Mouse (Mus musculus): ENCODE results near the gene Spats2.
"Not testable (repeated sequence)": the region's sequence is repeated elsewhere in the genome, so short reads cannot be mapped to it uniquely, and the experiment has no call there.

Spats2 gene

GRCm38 (mm10) chr15:99226090-99226489, 100.4 kb downstream of the Spats2 start:
- DNase-seq = no peak

GRCm38 (mm10) chr15:99231998-99232397, 106.3 kb downstream of the Spats2 start:
- DNase-seq = no peak

- no peak for DNase-seq
Observed at GRCm38 (mm10) chr15:99233719-99234118, 108.0 kb downstream of the Spats2 start.

- DNase-seq = no peak
Observed at GRCm38 (mm10) chr15:99234326-99235010, 108.8 kb downstream of the Spats2 start.

- no peak for DNase-seq
Observed at GRCm38 (mm10) chr15:99238006-99238405, 112.3 kb downstream of the Spats2 start.

GRCm38 (mm10) chr15:99240129-99240528, 114.4 kb downstream of the Spats2 start:
- no peak for DNase-seq

GRCm38 (mm10) chr15:99241249-99241648, 115.5 kb downstream of the Spats2 start:
- DNase-seq = no peak

- DNase-seq = no peak
Observed at GRCm38 (mm10) chr15:99242045-99242444, 116.3 kb downstream of the Spats2 start.

- DNase-seq = not testable (repeated sequence)
Observed at GRCm38 (mm10) chr15:99246736-99247135, 121.0 kb downstream of the Spats2 start.

GRCm38 (mm10) chr15:99248972-99249371, 123.3 kb downstream of the Spats2 start:
- DNase-seq = no peak

GRCm38 (mm10) chr15:99249938-99250337, 124.2 kb downstream of the Spats2 start:
- DNase-seq = no peak

- DNase-seq = peak; percentile 26
Observed at GRCm38 (mm10) chr15:99251111-99251510, 125.4 kb downstream of the Spats2 start.

GRCm38 (mm10) chr15:99251626-99252380, 126.1 kb downstream of the Spats2 start, which contains the start of gene Mcrs1:
Mcrs1 (minus strand) TSS chr15:99251961.
- peak; percentile 99 for DNase-seq

GRCm38 (mm10) chr15:99252381-99253174, 126.9 kb downstream of the Spats2 start:
- DNase-seq = peak; percentile 85

GRCm38 (mm10) chr15:99253175-99253479, 127.4 kb downstream of the Spats2 start:
- not testable (repeated sequence) for DNase-seq

- DNase-seq = no peak
Observed at GRCm38 (mm10) chr15:99253772-99254171, 128.1 kb downstream of the Spats2 start.

GRCm38 (mm10) chr15:99254477-99255005, 128.8 kb downstream of the Spats2 start:
- DNase-seq = no peak

GRCm38 (mm10) chr15:99255241-99255749, 129.6 kb downstream of the Spats2 start:
- no peak for DNase-seq

- DNase-seq = peak; percentile 63
Observed at GRCm38 (mm10) chr15:99259167-99259729, 133.5 kb downstream of the Spats2 start.

- DNase-seq = peak; percentile 81
Observed at GRCm38 (mm10) chr15:99259730-99260252, 134.1 kb downstream of the Spats2 start.

- no peak for DNase-seq
Observed at GRCm38 (mm10) chr15:99262702-99263101, 137.0 kb downstream of the Spats2 start.
